Mouse (Mus musculus): ENCODE measurements around the gene Zbtb4.
"Not testable (repeated sequence)": the region's sequence is repeated elsewhere in the genome, so short reads cannot be mapped to it uniquely, and the experiment has no call there.

The Zbtb4 gene

DNA sequence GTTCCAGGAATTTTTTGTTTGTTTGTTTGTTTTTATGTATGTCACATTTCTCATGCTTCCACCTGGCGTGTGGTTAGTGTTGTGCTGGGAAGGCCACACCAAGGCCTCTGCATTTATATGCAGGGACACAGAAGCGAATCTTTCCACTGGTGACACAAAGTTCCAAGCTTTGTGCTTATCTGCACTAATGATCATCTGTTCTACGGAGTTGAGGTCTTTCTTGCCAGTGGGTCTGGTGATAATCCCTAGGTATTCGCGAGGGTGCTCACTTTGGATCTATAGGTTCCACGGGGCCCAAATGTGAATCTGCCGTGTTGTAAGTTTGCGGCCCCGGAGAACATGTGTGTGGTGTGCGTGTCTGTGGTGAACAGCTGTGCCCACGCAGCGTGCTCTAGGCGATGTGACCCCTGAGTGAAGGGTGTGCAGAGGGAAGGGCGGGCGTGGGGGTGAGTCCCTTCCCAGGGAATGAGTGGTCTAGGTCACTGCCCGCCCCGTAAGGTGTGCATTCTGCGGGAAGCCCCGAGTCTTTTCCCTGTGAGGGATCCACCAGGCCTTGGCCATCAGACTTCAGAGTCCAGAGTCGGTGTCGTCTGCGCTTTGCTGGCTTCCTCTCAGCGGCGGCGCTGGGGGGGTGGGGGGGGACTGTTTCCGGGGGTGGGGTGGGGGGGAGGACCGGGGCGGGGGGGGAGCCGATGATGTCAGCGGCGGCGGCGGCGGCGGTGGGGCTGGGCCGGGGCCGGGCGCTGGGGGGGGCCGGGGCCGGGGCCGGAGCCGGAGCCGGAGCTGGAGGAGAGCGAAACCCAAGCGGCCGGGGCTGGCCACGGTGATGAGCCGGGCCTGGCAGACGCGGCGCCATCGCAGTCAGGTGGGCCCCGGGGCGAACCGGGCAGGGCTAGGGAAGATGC is at the start of gene Zbtb4:
TSS of gene Zbtb4 (plus strand) at position 692 of the 905 bp plus-strand sequence.
- peak; percentile 55 to 79 for DNase-seq (ENCODE audit: inconsistent age in 2 of 2, low spot score in 1 of 2)

DNA sequence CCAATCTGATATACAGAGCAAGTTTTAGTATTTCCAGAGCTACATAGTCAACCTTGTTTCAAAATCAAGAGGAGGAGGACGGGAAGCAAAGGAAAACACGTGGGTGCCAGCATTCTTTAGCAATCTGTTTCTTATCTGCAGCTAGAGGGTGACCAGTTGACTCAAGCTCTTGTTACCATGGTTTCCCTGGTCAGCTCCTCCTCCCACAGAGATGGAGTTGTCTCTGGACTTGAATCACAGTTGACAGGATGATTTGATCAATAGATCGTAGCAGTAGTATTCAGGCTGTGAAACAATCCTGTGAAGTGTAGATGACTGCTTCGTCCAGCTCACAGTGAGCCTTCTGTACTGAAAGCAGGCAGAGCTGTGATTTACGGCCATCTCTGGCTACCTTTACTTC is 49.8 kb upstream of the Zbtb4 start:
- peak; percentile 77 to 89 for DNase-seq (ENCODE audit: inconsistent age in 2 of 2, low spot score in 1 of 2)

DNA sequence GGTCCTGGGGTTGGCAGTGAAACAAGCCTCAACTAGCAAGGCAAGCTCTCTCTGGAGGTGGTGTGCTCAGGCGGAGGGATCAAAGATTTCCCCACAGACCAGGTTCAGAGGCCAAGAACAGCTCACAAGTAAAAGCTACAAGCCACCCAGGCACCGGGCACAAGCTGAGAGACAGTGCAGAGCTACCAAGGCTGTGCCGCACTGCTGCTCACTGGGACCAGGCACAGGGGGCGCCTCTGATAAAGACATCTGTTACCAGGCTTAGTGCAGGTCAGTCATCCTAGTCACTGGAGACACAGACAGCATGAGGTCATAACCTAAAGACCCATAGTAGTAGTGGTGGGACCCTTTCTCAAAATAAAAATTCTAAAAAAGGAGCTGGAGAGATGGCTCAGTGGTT is 48.8 kb upstream of the Zbtb4 start:
- peak in 1 of 2 experiments; percentile 43 for DNase-seq (ENCODE audit: inconsistent age in 2 of 2, low spot score in 1 of 2)

DNA sequence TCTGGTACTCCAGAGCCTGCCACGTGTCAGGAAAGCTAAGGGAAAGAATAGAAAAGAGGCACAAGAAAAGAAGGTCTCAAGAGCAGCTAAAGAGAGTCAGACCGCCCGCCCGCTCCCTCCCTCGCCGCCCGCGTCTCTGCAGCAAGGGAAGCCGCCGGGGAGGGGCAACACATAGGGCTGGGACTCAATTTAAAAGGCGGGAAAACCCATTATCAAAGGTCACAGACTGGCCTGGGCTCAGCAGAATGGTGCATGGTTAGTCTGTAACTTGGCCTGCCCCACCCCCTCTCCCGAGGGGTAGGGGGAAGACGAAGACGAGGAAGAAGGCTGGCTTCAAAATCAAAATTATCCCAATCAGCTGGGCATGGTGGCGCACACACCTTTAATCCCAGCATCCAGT is 47.1 kb upstream of the Zbtb4 start:
- no peak for DNase-seq (ENCODE audit: inconsistent age in 2 of 2, low spot score in 1 of 2)

DNA sequence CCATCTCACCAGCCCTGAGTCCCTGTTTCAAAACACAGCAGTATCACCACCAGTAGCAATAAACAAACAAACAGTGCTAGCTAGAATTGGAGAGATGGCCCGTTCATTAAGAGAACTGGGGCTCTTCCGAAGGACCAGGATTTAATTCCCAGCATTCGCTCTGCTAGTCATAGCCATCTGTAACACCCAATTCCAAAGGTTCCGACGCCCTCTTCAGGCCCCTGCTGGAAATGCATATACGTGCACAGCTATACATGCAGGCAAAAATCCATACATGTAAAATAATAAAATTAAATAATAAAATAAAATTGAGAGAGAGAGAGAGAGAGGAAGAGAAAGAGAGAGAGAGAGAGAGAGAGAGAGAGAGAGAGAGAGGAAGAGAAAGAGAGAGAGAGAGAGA is 46.3 kb upstream of the Zbtb4 start:
- DNase-seq (ENCODE audit: inconsistent age in 2 of 2, low spot score in 1 of 2) = no peak

- peak in 1 of 2 experiments; percentile 78 for DNase-seq (ENCODE audit: inconsistent age in 2 of 2, low spot score in 1 of 2)
Measured at GRCm38 (mm10) chr11:69720852-69721251, 44.9 kb upstream of the Zbtb4 start.

DNA sequence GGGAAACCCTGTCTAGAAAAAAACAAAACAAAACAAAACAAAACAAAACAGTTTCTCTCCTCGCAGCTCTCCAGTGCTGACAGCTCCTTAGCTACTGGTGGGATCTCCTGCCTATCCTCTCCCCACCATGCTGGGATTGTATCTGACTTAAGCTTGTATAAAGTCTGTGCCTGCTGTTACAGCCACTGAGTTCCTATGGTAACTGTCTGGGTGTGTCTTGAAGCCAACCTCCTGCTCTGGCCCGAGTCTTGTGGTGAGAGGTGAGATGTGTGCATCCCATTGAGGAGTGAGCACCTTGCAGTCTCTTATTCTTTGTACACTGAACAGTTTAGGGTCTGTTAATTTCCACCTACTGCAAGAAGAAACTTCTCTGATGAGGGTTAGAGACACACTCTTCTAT is 42.6 kb upstream of the Zbtb4 start:
- no peak for DNase-seq (ENCODE audit: inconsistent age in 2 of 2, low spot score in 1 of 2)

DNA sequence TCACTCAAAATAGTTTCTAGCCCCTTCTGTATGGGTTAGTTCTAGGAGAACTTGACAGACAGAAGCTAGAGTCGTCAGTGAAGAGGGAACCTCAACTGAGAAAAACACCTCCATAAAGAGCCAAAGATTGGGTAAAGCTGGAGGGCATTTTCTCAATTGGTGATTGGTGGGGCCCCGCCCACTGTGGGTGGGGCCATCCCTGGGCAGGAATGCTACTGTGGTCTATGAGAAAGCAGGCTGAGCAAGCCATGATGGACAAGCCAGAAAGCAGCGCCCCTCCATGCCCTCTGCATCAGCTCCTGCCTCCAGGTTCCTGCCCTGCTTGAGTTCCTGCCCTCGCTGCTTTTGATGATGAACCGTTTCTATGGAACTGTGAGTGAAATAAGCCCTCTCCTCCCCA is 39.8 kb upstream of the Zbtb4 start:
- no peak for DNase-seq (ENCODE audit: inconsistent age in 2 of 2, low spot score in 1 of 2)

DNA sequence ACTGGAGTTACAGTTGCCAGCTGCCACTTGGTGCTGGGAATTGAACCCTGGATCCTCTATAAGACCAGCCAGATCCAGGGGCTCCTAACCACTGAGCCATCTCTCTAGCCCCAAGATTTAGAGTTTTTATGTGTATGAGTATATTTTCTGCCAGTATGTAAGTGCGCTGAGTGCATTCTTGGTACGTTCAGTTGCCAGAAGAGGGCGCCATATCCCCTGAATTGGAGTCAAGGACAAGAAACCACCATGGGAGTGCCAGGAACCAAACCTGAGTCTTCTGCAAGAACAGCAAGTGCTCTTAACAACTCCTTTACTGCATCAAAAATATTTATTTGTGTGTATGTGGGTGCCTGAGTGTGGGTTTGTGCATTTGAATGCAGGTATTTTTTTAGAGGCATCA is 36.6 kb upstream of the Zbtb4 start:
- peak; percentile 64 to 86 for DNase-seq (ENCODE audit: inconsistent age in 2 of 2, low spot score in 1 of 2)

GRCm38 (mm10) chr11:69731408-69731807 is 34.3 kb upstream of the Zbtb4 start:
- DNase-seq (ENCODE audit: inconsistent age in 2 of 2, low spot score in 1 of 2) = not testable (repeated sequence)

GRCm38 (mm10) chr11:69751635-69752034 is 14.1 kb upstream of the Zbtb4 start:
- peak in 1 of 2 experiments; percentile 38 for DNase-seq (ENCODE audit: inconsistent age in 2 of 2, low spot score in 1 of 2)

DNA sequence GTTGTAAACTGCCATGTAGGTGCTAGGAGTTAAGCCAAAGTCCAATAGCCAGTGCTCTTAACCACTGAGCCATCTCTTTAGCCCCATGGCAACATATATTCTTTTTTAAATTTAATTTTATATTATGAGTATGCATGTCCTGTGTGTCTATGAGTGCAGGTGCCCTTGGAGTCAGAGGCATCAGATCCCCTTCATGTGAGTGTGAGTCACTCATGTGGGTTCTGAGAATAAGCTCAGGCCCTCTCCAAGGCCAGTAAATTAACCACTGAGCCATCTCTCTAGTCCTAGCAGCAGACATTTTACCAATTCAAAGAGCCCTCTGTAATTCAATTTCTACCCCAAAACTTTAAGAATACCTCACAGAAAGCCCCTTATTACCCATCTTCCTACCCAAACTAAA is 13.0 kb upstream of the Zbtb4 start:
- peak; percentile 60 to 84 for DNase-seq (ENCODE audit: inconsistent age in 2 of 2, low spot score in 1 of 2)

DNA sequence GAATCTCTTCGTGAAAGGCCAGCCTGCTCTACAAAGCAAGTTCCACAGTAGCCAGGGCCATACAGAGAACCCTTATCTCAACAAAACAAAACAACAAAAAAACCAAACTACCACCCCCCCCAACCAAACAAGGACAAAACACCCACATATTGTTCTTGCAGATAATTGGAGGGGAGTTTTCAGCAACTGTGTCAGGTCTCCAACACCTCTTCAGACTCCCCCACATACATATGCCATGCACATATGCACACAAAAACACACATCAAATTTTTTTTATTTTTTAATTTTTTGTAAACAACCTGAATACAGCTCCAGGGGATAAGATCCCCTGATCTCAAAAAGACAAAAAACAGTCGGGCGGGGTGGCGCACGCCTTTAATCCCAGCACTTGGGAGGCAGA is 11.5 kb upstream of the Zbtb4 start:
- DNase-seq (ENCODE audit: inconsistent age in 2 of 2, low spot score in 1 of 2) = peak in 1 of 2 experiments; percentile 47

- DNase-seq (ENCODE audit: inconsistent age in 2 of 2, low spot score in 1 of 2) = peak in 1 of 2 experiments; percentile 83
Measured at GRCm38 (mm10) chr11:69754701-69755100, 11.0 kb upstream of the Zbtb4 start.

- peak in 1 of 2 experiments; percentile 42 for DNase-seq (ENCODE audit: inconsistent age in 2 of 2, low spot score in 1 of 2)
Measured at GRCm38 (mm10) chr11:69757303-69758089, 8.2 kb upstream of the Zbtb4 start.

DNA sequence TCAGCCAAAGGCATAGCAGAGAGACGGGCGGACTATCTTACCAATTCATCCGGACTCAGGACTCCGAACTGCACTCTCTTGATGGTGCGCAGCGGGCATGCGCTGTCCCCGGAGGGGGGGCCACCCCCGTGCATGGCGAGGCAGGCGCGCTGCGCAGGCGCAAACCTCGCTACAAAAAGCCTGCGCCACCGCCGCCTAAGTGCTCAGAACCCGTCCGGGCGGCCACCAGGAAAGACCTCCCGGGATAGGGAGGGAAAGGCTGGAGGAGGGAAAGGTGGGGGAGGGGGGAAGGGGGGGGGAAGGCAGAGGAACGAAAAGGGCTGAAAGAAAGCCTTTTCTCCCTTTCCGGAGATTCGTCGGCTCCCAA is 7.6 kb upstream of the Zbtb4 start:
- DNase-seq (ENCODE audit: inconsistent age in 2 of 2, low spot score in 1 of 2) = peak; percentile 98 to 99

GRCm38 (mm10) chr11:69758478-69758970 is 7.2 kb upstream of the Zbtb4 start, which contains the start of gene Polr2a:
Gene Polr2a, minus strand, starts transcription at chr11:69758637.
- peak; percentile 97 to 100 for DNase-seq (ENCODE audit: inconsistent age in 2 of 2, low spot score in 1 of 2)

DNA sequence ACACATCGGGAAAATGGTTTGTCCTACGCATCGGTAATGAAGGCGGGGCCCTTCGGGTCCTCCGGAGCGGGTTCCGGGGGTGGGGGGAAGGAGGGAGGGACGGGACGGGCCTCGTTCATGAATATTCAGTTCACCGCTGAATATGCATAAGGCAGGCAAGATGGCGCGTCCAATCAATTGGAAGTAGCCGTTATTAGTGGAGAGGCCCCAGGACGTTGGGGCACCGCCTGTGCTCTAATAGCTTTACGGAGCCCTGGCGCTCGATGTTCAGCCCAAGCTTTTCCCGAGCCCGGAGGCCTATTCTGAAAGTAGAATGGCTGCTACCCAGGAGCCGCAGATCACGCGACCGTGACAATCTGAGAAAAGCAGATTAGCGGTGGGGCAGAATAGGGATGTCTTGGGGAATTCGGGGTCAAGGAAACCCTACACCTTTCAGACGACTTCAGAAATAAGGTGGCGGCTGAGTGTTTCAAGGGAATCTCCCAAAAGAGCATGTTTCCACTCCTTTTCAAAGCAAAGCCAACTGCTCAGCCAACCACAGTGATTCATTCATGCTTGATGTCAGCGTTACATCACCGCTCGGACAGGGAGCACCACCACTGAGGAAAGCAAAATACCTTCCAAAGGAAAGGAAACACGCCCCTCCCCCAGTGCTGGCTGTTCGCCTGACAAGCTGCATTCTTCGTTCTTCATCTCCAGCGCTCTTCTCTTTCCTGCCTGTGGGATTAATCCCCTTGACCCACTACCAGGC is 6.6 kb upstream of the Zbtb4 start:
- DNase-seq (ENCODE audit: inconsistent age in 2 of 2, low spot score in 1 of 2) = peak; percentile 91 to 94

GRCm38 (mm10) chr11:69760160-69760900 is 5.4 kb upstream of the Zbtb4 start:
- DNase-seq (ENCODE audit: inconsistent age in 2 of 2, low spot score in 1 of 2) = peak in 1 of 2 experiments; percentile 55

GRCm38 (mm10) chr11:69760901-69761200 is 4.9 kb upstream of the Zbtb4 start:
- DNase-seq (ENCODE audit: inconsistent age in 2 of 2, low spot score in 1 of 2) = no peak
